Mouse (Mus musculus): ENCODE measurements around the gene Bin2.

DNA sequence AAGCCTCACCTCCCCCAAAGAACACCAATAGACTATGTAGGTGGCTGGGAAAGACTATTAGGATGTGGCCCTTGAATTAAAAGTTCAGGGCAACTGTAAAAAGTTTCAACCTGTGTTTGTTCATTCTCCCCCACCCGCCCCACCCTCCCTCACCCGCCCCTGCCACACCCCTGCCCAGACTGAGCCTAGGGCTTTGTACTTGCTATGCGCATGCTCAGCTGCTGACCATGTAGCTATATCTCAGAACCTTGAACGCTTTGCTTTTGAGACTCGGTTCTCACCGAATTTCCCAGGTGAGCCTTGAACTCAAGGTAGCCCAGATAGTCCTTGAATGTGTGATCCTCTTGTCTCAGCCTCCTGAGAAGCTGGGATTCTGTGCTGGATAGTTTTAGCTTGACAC, 32.5 kb upstream of the Bin2 start:
- TF ChIP-seq CTCF (IDR thresholded peaks at IDR 0.05; ENCODE audit: low read depth) (no peak), EP300 (IDR thresholded peaks at IDR 0.05; ENCODE audit: low read depth) (no peak)
